Mouse (Mus musculus): ENCODE measurements around the gene Metap2. TPM values are rescaled to one million over a fixed set of nuclear protein-coding genes. Genes with fewer than 3 reads are reported as not detected.
A peak's percentile ranks its signal among the peaks of the same experiment; 100 is the strongest.

Gene Metap2
- polyA plus RNA-seq, 1 experiment from 2014 or later = 179 TPM

- WGBS = 73% methylated on average over 5 of the region's 5 CpGs
- no peak overlapping the region for H3K27ac ChIP-seq
- no peak overlapping the region for H3K4me2 ChIP-seq
- no peak overlapping the region for H3K9ac ChIP-seq
- no peaks in the 10 kb centered on the region for H3K4me1 ChIP-seq
- no peaks in the 10 kb centered on the region for H3K9me3 ChIP-seq
- ATAC-seq (ENCODE audit: insufficient read depth, low FRiP score, low read depth) = no peak
- no peak overlapping the region for H3K4me3 ChIP-seq (replicated peaks)
- no peaks in the 10 kb centered on the region for H3K36me3 ChIP-seq
- 0 out of 2 replicates have a peak, but pooled peaks cover 3% of the 10 kb centered on the region for H3K27me3 ChIP-seq (replicated peaks)
Measured at GRCm38 (mm10) chr10:93911326-93911725, 14.4 kb upstream of the Metap2 start.

GRCm38 (mm10) chr10:93909811-93910446 lies 13.0 kb upstream of the Metap2 start:
- no peak for ATAC-seq (ENCODE audit: insufficient read depth, low FRiP score, low read depth)
- H3K4me1 ChIP-seq = no peaks in the 10 kb centered on the region
- H3K36me3 ChIP-seq = no peaks in the 10 kb centered on the region
- no peak overlapping the region for H3K4me2 ChIP-seq
- H3K27me3 ChIP-seq (replicated peaks) = 0 out of 2 replicates have a peak, but pooled peaks cover under 1% of the 10 kb centered on the region
- H3K9me3 ChIP-seq = no peaks in the 10 kb centered on the region
- 70% methylated on average over 5 of the region's 5 CpGs for WGBS
- H3K9ac ChIP-seq = no peak overlapping the region
- no peak overlapping the region for H3K27ac ChIP-seq
- no peak overlapping the region for H3K4me3 ChIP-seq (replicated peaks)

GRCm38 (mm10) chr10:93909015-93909414 lies 12.1 kb upstream of the Metap2 start:
- no peaks in the 10 kb centered on the region for H3K4me1 ChIP-seq
- H3K36me3 ChIP-seq = no peaks in the 10 kb centered on the region
- no peak overlapping the region for H3K4me3 ChIP-seq (replicated peaks)
- H3K27me3 ChIP-seq (replicated peaks) = no peaks in the 10 kb centered on the region
- no peaks in the 10 kb centered on the region for H3K9me3 ChIP-seq
- no peak overlapping the region for H3K9ac ChIP-seq
- no peak overlapping the region for H3K27ac ChIP-seq
- H3K4me2 ChIP-seq = no peak overlapping the region
- 81% methylated on average over 1 of the region's 1 CpGs for WGBS
- ATAC-seq (ENCODE audit: insufficient read depth, low FRiP score, low read depth) = no peak

- Histone ChIP-seq H3K4me1 (no peaks in the 10 kb centered on the region), H3K4me3 (replicated peaks) (no peak overlapping the region), H3K4me2 (no peak overlapping the region), H3K9me3 (no peaks in the 10 kb centered on the region), H3K36me3 (no peaks in the 10 kb centered on the region), H3K27me3 (replicated peaks) (no peaks in the 10 kb centered on the region), H3K9ac (no peak overlapping the region), H3K27ac (no peak overlapping the region)
- ATAC-seq (ENCODE audit: insufficient read depth, low FRiP score, low read depth) = no peak
- 90% methylated on average over 7 of the region's 7 CpGs for WGBS
Measured at GRCm38 (mm10) chr10:93908540-93908939, 11.6 kb upstream of the Metap2 start.

GRCm38 (mm10) chr10:93907376-93907775 lies 10.5 kb upstream of the Metap2 start:
- H3K27ac ChIP-seq = no peak overlapping the region
- no peaks in the 10 kb centered on the region for H3K27me3 ChIP-seq (replicated peaks)
- no peak for ATAC-seq (ENCODE audit: insufficient read depth, low FRiP score, low read depth)
- H3K9ac ChIP-seq = no peak overlapping the region
- no peak overlapping the region for H3K4me2 ChIP-seq
- H3K9me3 ChIP-seq = no peaks in the 10 kb centered on the region
- 56% methylated on average over 10 of the region's 10 CpGs for WGBS
- no peak overlapping the region for H3K4me3 ChIP-seq (replicated peaks)
- no peaks in the 10 kb centered on the region for H3K4me1 ChIP-seq
- no peaks in the 10 kb centered on the region for H3K36me3 ChIP-seq

- no peak for ATAC-seq (ENCODE audit: insufficient read depth, low FRiP score, low read depth)
- no peaks in the 10 kb centered on the region for H3K4me1 ChIP-seq
- WGBS = 83% methylated on average over 11 of the region's 11 CpGs
- no peak overlapping the region for H3K4me2 ChIP-seq
- H3K27ac ChIP-seq = no peak overlapping the region
- no peak overlapping the region for H3K9ac ChIP-seq
- no peaks in the 10 kb centered on the region for H3K36me3 ChIP-seq
- no peaks in the 10 kb centered on the region for H3K9me3 ChIP-seq
- no peaks in the 10 kb centered on the region for H3K27me3 ChIP-seq (replicated peaks)
- H3K4me3 ChIP-seq (replicated peaks) = no peak overlapping the region
Measured at GRCm38 (mm10) chr10:93899907-93900306, 3.0 kb upstream of the Metap2 start.

DNA sequence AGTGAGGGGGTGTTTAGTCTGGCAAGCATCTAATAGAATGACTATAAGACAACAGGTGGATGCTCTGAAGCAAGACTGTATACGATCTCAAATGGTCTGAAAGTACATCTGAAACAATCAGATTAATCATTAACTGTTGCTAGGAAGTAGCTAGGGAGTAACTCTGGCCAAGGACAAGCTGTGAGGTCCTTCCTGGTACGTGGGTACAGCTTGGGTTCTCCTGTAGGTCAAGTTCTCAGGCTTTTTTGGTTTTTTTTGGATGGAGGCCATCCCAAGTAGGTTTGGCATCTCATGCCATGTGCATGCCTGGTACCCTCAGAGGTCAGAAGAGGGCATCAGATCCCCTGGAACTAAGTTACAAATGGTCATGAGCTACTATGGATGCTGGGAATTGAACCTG lies 2.4 kb upstream of the Metap2 start:
- Histone ChIP-seq H3K9ac (no peak overlapping the region), H3K27ac (no peak overlapping the region), H3K4me3 (replicated peaks) (no peak overlapping the region), H3K4me2 (no peak overlapping the region), H3K27me3 (replicated peaks) (no peaks in the 10 kb centered on the region), H3K4me1 (no peaks in the 10 kb centered on the region), H3K36me3 (no peaks in the 10 kb centered on the region), H3K9me3 (no peaks in the 10 kb centered on the region)
- WGBS = 43% methylated on average over 2 of the region's 2 CpGs
- no peak for ATAC-seq (ENCODE audit: insufficient read depth, low FRiP score, low read depth)

DNA sequence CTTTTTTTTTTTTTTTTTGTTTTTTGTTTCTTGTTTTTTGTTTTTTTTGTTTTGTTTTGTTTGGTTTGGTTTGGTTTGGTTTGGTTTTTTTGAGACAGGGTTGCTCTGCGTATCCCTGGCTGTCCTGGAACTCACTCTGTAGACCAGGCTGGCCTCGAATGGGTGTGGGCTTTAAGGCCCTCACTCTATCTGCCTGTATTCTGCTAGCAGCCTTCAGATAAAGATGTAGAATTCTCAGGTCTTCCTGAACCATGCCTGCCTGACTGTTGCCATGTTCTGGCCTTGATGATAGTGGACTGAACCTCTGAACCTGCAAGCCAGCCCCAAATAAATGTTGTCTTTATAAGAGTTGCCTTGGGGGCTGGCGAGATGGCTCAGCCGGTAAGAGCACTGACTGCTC lies 4.3 kb downstream of the Metap2 start:
- 83% methylated on average over 4 of the region's 4 CpGs for WGBS

GRCm38 (mm10) chr10:93891031-93891430 lies 5.9 kb downstream of the Metap2 start:
- H3K9ac ChIP-seq = no peak overlapping the region
- no peaks in the 10 kb centered on the region for H3K9me3 ChIP-seq
- peak; percentile 75; the same call in 1 of the 2 replicates for ATAC-seq (ENCODE audit: insufficient read depth, low FRiP score, low read depth)
- H3K4me2 ChIP-seq = no peak overlapping the region
- H3K4me1 ChIP-seq = peaks cover 5% of the 10 kb centered on the region
- no peak overlapping the region for H3K27ac ChIP-seq
- no peaks in the 10 kb centered on the region for H3K36me3 ChIP-seq
- no peak overlapping the region for H3K4me3 ChIP-seq (replicated peaks)
- 94% methylated on average over 1 of the region's 1 CpGs for WGBS
- H3K27me3 ChIP-seq (replicated peaks) = no peaks in the 10 kb centered on the region

More for the DNA sequence above, 4.3 kb downstream of the Metap2 start:
- Histone ChIP-seq H3K4me1 (peaks cover 5% of the 10 kb centered on the region), H3K36me3 (no peaks in the 10 kb centered on the region), H3K9ac (no peak overlapping the region), H3K27me3 (replicated peaks) (no peaks in the 10 kb centered on the region), H3K4me2 (no peak overlapping the region), H3K9me3 (no peaks in the 10 kb centered on the region), H3K4me3 (replicated peaks) (no peak overlapping the region), H3K27ac (no peak overlapping the region)
- ATAC-seq (ENCODE audit: insufficient read depth, low FRiP score, low read depth) = no peak

GRCm38 (mm10) chr10:93890565-93890964 lies 6.3 kb downstream of the Metap2 start:
- no peak for ATAC-seq (ENCODE audit: insufficient read depth, low FRiP score, low read depth)
- Histone ChIP-seq H3K4me2 (peak overlapping the region; percentile 77), H3K27me3 (replicated peaks) (no peaks in the 10 kb centered on the region), H3K4me1 (peaks cover 5% of the 10 kb centered on the region), H3K4me3 (replicated peaks) (no peak overlapping the region; the same call in 1 of the 2 replicates), H3K9me3 (no peaks in the 10 kb centered on the region), H3K36me3 (peaks cover 2% of the 10 kb centered on the region; the same call in 1 of the 2 replicates), H3K27ac (peak overlapping the region; percentile 58; the same call in 1 of the 2 replicates), H3K9ac (no peak overlapping the region)
- 74% methylated on average over 4 of the region's 4 CpGs for WGBS

GRCm38 (mm10) chr10:93889976-93890375 lies 6.9 kb downstream of the Metap2 start:
- peak overlapping the region; percentile 83 for H3K4me3 ChIP-seq (replicated peaks)
- H3K4me2 ChIP-seq = peak overlapping the region; percentile 77
- no peak for ATAC-seq (ENCODE audit: insufficient read depth, low FRiP score, low read depth)

GRCm38 (mm10) chr10:93889579-93889950 lies 7.3 kb downstream of the Metap2 start:
- under 1% methylated on average over 26 of the region's 30 CpGs for WGBS
- peak; percentile 94 for ATAC-seq (ENCODE audit: insufficient read depth, low FRiP score, low read depth)
- H3K4me3 ChIP-seq (replicated peaks) = peak overlapping the region; percentile 83
- H3K36me3 ChIP-seq = peaks cover 11% of the 10 kb centered on the region
- peaks cover 5% of the 10 kb centered on the region for H3K4me1 ChIP-seq
- H3K27me3 ChIP-seq (replicated peaks) = no peaks in the 10 kb centered on the region
- H3K9ac ChIP-seq = peak overlapping the region; percentile 77
- H3K9me3 ChIP-seq = no peaks in the 10 kb centered on the region
- peak overlapping the region; percentile 77 for H3K4me2 ChIP-seq
- peak overlapping the region; percentile 79 for H3K27ac ChIP-seq

More at GRCm38 (mm10) chr10:93889976-93890375, 6.9 kb downstream of the Metap2 start:
- Histone ChIP-seq H3K4me1 (peaks cover 5% of the 10 kb centered on the region), H3K36me3 (peaks cover 7% of the 10 kb centered on the region), H3K9me3 (no peaks in the 10 kb centered on the region), H3K9ac (no peak overlapping the region), H3K27me3 (replicated peaks) (no peaks in the 10 kb centered on the region), H3K27ac (peak overlapping the region; percentile 58; the same call in 1 of the 2 replicates)
- WGBS = under 1% methylated on average over 22 of the region's 22 CpGs

All from stomach, embryonic 15.5 days (tissue).